Mouse (Mus musculus) heart, embryonic 16.5 days (tissue): ENCODE results near the gene Sag. TPM values are rescaled to one million over a fixed set of nuclear protein-coding genes. Genes with fewer than 3 reads are reported as not detected.

ENCODE experiments used
- ATAC-seq: fragments of 200-750 bp; cut with Nextera tagmentation; replicated peaks from 2 replicates; pipeline ENCODE4 v1.8.0; 2017; ENCODE audit warnings: moderate number of reproducible peaks; ENCODE audit not compliant: insufficient read depth, low FRiP score; ENCODE audit errors: extremely low read depth
- H3K27ac ChIP-seq: fragments of 300-500 bp; sonication (generic); 2 replicates; pipeline ENCODE4 v1.5.1; 2014; ENCODE audit warnings: mild to moderate bottlenecking, low read length, control low read depth, moderate library complexity
- H3K27me3 ChIP-seq: fragments of 300-500 bp; sonication (generic); 2 replicates; pipeline ENCODE4 v1.6.1; 2014; ENCODE audit warnings: low read length, mixed read lengths; ENCODE audit not compliant: control insufficient read depth, insufficient read depth
- H3K36me3 ChIP-seq: fragments of 300-500 bp; sonication (generic); 2 replicates; pipeline ENCODE4 v1.6.1; 2014; ENCODE audit not compliant: control insufficient read depth, insufficient read depth
- H3K4me1 ChIP-seq: fragments of 300-500 bp; sonication (generic); 2 replicates; pipeline ENCODE4 v1.6.1; 2014; ENCODE audit warnings: low read length, mixed read lengths; ENCODE audit not compliant: control insufficient read depth, insufficient read depth
- H3K4me2 ChIP-seq: fragments of 300-500 bp; sonication (generic); 2 replicates; pipeline ENCODE4 v1.6.1; 2014; ENCODE audit warnings: low read depth, mild to moderate bottlenecking, control low read depth, low read length
- H3K4me3 ChIP-seq: fragments of 300-500 bp; sonication (generic); 2 replicates; pipeline ENCODE4 v1.5.1; 2014; ENCODE audit warnings: mild to moderate bottlenecking, control low read depth, low read length
- H3K9ac ChIP-seq: fragments of 300-500 bp; sonication (generic); 2 replicates; pipeline ENCODE4 v1.6.1; 2014; ENCODE audit warnings: low read length, control low read depth
- H3K9me3 ChIP-seq: fragments of 300-500 bp; sonication (generic); replicated peaks from 2 replicates; pipeline ENCODE4 v1.6.1; 2016; ENCODE audit warnings: low read length; ENCODE audit not compliant: control insufficient read depth
- WGBS: fragments of 180-500 bp; shearing (Covaris S2); extraction: QIAGEN DNeasy Blood & Tissue Kit; methylation state at CpG from one replicate; pipeline ENCODE4 v1.1.7; 2014; 5-methylcytosine and 5-hydroxymethylcytosine counted together
- polyA plus RNA-seq: library from polyadenylated mRNA; unstranded; fragments of >200 nt; fragmentation: Nextera tagmentation; extraction: Ambion mirVana; gene quantifications from 2 replicates; pipeline ENCODE4 v1.2.1, GENCODE M21; 2015

Sag gene
- polyA plus RNA-seq, 1 experiment from 2014 or later = 0.75 TPM

DNA sequence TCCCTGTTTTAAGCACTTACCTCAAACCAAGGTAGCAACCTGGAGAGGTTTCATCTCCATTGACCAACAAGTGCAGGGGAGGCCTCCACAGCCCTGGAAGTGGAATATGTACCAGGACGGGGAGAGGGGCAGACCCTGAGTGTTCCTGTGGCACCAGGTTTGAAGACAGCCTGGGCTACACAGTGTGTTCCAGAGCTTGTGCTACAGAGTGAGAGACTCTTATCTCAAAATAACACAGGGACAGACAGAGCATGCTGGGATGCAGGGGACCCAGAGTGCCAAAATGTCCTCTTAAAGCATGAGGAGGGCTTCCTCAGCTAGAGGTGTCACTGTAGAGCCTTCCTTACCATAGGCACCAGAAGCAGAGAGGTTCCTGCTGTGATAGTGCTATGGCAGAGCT lies 4.3 kb downstream of the Sag start:
- Histone ChIP-seq H3K4me3 (no peak overlapping the region), H3K4me2 (no peak overlapping the region), H3K27ac (no peak overlapping the region), H3K27me3 (no peaks in the 10 kb centered on the region), H3K9me3 (no peaks in the 10 kb centered on the region), H3K36me3 (no peaks in the 10 kb centered on the region), H3K9ac (no peak overlapping the region), H3K4me1 (no peaks in the 10 kb centered on the region)
- 86% methylated on average over 1 of the region's 1 CpGs for WGBS
- no peak; the same call in 1 of the 2 replicates for ATAC-seq

DNA sequence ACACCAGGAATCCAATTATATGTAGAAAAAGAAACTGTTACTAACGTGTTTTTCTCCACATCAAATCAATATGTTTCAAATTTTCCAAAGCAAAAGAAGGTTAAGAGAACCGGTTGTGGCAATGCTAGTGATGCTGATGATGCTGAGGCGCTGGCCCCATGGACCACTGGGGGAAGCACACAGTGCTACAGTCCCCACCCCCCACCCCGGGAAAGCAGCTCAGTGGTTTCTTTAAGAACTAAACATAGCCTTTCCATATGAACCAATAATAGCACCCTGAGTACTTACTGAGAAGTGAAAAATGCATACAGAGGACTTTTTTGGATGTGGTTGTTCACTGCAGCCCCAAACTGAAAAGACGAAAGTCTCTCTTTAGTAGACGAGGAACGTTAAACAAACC lies 7.9 kb downstream of the Sag start:
- Histone ChIP-seq H3K9ac (no peak overlapping the region), H3K27me3 (no peaks in the 10 kb centered on the region), H3K27ac (no peak overlapping the region), H3K4me2 (no peak overlapping the region), H3K4me3 (no peak overlapping the region), H3K4me1 (0 out of 2 replicates have a peak, but pooled peaks cover 5% of the 10 kb centered on the region), H3K9me3 (no peaks in the 10 kb centered on the region), H3K36me3 (no peaks in the 10 kb centered on the region)
- no peak for ATAC-seq
- WGBS = 79% methylated on average over 7 of the region's 7 CpGs

DNA sequence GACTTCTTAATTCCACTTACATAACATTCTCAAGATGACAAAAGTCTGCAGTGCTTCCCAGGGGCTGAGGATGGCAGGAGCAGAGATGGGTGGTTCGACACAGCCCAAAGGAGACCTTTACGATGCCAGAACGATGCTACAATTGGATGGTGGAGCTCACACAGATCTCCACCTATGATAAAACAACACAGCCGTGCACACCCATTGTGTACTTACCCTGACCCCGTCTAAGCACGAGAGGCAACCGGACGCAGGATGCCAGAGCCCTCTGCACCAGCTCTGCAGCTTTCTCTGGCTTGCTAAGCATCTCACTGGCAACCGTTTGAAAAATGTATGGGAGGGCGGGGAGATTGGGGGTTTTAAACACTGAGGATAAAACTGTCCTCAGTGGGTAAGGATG lies 8.6 kb downstream of the Sag start:
- WGBS = 73% methylated on average over 10 of the region's 10 CpGs
- no peak for ATAC-seq

DNA sequence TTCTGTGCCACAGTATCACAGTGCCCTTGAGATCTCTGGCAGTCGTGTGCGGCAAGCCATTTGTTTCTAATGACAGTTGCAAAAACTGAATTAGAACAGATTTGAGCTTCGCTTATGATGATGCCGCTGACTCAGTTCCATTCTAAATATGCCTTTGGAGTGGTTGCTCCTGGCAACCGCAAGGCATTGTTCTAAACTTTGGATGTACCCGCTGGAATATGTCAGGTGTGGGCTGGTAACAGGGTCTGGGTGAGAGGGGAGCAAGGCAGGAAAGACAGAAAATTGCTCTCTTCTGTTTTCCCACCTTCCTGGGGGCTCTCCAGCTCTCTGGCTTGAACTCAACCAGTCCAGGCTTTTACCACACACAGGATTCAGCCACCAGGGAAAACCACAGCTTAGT lies 9.7 kb downstream of the Sag start:
- Histone ChIP-seq H3K9ac (no peak overlapping the region), H3K4me3 (no peak overlapping the region), H3K36me3 (no peaks in the 10 kb centered on the region), H3K4me2 (no peak overlapping the region), H3K9me3 (no peaks in the 10 kb centered on the region), H3K27me3 (no peaks in the 10 kb centered on the region), H3K4me1 (0 out of 2 replicates have a peak, but pooled peaks cover 5% of the 10 kb centered on the region), H3K27ac (no peak overlapping the region)
- ATAC-seq = no peak
- 68% methylated on average over 6 of the region's 6 CpGs for WGBS

More for the DNA sequence above, 8.6 kb downstream of the Sag start:
- no peaks in the 10 kb centered on the region for H3K27me3 ChIP-seq
- 0 out of 2 replicates have a peak, but pooled peaks cover 5% of the 10 kb centered on the region for H3K4me1 ChIP-seq
- H3K4me3 ChIP-seq = no peak overlapping the region
- no peak overlapping the region for H3K9ac ChIP-seq
- no peak overlapping the region for H3K27ac ChIP-seq
- H3K36me3 ChIP-seq = no peaks in the 10 kb centered on the region
- no peak overlapping the region for H3K4me2 ChIP-seq
- H3K9me3 ChIP-seq = no peaks in the 10 kb centered on the region

DNA sequence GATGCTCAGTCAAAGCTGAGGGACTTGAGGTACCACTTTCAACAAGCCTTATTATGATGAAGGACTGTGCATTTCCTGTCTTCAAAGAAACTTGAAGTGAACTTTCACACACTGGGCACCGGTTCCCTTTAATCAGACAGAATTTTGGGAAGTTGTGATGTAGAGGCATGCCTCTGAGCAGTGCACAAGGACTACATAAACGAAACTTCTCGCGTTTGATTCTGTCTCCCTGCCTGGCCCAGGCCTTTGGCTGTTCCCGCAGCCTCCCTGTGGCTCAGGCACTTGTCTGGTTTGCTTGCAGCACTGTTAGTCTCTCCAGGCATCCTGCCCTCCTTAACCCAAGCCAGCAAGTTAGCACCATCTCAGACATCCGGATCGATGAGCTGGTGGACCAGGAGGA lies 10.2 kb downstream of the Sag start:
- Histone ChIP-seq H3K4me2 (no peak overlapping the region), H3K27ac (no peak overlapping the region), H3K9ac (no peak overlapping the region), H3K4me1 (0 out of 2 replicates have a peak, but pooled peaks cover 5% of the 10 kb centered on the region), H3K27me3 (no peaks in the 10 kb centered on the region), H3K36me3 (no peaks in the 10 kb centered on the region), H3K4me3 (no peak overlapping the region), H3K9me3 (no peaks in the 10 kb centered on the region)
- WGBS = 74% methylated on average over 7 of the region's 7 CpGs
- ATAC-seq = no peak

DNA sequence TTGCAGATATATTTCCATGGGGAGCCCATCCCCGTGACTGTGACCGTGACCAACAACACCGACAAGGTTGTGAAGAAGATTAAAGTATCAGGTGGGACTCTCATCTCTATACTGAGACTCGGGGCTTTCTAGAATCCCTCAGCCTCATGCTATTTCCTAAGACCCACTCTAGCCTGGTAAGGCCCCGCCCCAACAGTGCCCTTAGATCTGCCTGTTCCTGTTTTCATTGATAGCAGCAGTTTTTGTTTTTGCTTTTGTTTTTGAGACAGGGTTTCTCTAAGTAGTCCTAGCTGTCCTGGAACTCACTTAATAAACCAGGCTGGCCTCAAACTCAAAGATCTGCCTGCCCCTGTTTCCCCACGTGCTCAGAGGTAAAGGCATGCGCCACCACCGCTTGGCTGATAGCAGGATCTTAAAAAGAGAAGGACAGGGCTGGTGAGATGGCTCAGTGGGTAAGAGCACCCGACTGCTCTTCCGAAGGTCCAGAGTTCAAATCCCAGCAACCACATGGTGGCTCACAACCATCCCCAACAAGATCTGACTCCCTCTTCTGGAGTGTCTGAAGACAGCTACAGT lies 21.0 kb downstream of the Sag start:
- H3K4me2 ChIP-seq = no peak overlapping the region
- H3K27ac ChIP-seq = no peak overlapping the region
- 90% methylated on average over 10 of the region's 10 CpGs for WGBS
- no peak overlapping the region for H3K4me3 ChIP-seq
- no peaks in the 10 kb centered on the region for H3K9me3 ChIP-seq
- no peak overlapping the region for H3K9ac ChIP-seq
- H3K36me3 ChIP-seq = no peaks in the 10 kb centered on the region
- H3K27me3 ChIP-seq = no peaks in the 10 kb centered on the region
- H3K4me1 ChIP-seq = peaks cover 5% of the 10 kb centered on the region
- ATAC-seq = no peak

DNA sequence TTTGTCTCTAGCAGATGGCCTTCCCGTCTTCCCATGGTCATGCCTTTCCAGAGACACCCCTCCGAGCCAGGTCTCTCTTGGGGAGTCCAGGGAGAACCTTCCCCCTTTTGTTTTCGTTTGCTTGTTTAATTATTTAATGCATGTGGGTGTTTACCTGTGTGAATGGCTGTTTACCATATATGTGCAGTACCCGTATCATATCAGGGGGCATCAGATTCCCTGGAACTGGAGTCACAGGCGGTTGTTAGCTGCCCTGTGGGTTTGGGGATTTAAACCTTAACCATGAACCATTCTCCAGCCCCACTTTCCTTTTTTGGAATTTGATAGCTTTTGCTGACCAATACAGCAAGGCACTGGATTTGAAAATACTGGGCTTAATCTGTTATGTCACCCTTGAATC lies 21.8 kb downstream of the Sag start:
- no peaks in the 10 kb centered on the region for H3K9me3 ChIP-seq
- H3K4me1 ChIP-seq = peaks cover 6% of the 10 kb centered on the region
- WGBS = 85% methylated on average over 5 of the region's 5 CpGs
- ATAC-seq = no peak
- H3K9ac ChIP-seq = no peak overlapping the region
- H3K36me3 ChIP-seq = no peaks in the 10 kb centered on the region
- H3K4me2 ChIP-seq = no peak overlapping the region
- H3K27me3 ChIP-seq = no peaks in the 10 kb centered on the region
- no peak overlapping the region for H3K4me3 ChIP-seq
- H3K27ac ChIP-seq = no peak overlapping the region

DNA sequence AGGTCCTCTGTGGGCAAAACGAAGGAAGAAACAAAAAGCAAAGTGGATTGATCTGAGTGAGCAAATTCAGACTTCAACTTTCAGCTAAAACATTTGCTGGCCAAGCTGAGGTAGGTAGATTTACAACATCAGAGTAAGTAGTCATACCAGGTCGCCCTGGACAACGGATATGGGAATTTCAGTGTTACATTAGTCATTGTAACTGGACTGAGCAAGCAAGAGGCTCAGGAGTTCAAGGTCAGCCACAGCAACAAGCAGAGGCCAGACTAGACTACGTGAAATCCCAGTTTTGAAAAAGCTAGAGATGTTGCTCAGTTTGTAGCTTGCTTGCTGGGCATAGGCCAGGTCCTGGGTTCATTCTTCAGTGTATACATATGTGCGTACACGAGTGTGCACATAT lies 22.5 kb downstream of the Sag start:
- H3K4me3 ChIP-seq = no peak overlapping the region
- H3K4me2 ChIP-seq = no peak overlapping the region
- H3K9me3 ChIP-seq = no peaks in the 10 kb centered on the region
- WGBS = 81% methylated on average over 6 of the region's 6 CpGs
- no peaks in the 10 kb centered on the region for H3K27me3 ChIP-seq
- no peaks in the 10 kb centered on the region for H3K36me3 ChIP-seq
- no peak for ATAC-seq
- H3K4me1 ChIP-seq = peaks cover 6% of the 10 kb centered on the region
- H3K9ac ChIP-seq = no peak overlapping the region
- H3K27ac ChIP-seq = no peak overlapping the region

DNA sequence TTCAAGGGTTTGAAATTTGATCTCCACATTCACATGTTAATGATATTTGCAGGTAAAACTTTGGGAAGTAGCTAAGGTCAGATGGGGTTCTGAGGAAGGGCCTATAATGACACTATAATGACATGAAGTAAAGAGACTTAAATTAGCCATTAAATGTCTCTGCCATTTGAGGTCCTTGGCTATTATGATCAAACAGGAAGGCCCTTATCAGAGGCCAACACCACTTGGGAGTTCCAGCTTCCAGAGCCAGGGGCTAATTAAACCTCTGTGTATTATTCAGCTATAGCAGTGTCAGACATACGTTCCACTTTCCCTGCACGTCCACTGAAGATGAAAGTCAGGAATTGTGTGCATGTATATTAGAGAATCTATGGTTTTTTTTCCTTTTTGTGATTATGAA lies 23.0 kb downstream of the Sag start:
- Histone ChIP-seq H3K27me3 (no peaks in the 10 kb centered on the region), H3K4me1 (peaks cover 6% of the 10 kb centered on the region), H3K9ac (no peak overlapping the region), H3K4me3 (no peak overlapping the region), H3K4me2 (no peak overlapping the region), H3K27ac (no peak overlapping the region), H3K9me3 (no peaks in the 10 kb centered on the region), H3K36me3 (no peaks in the 10 kb centered on the region)
- no peak for ATAC-seq
- WGBS = 48% methylated on average over 2 of the region's 2 CpGs
